Comparison of ENCODE assay signal across 10 mouse cellular contexts in the genomic region with DNA sequence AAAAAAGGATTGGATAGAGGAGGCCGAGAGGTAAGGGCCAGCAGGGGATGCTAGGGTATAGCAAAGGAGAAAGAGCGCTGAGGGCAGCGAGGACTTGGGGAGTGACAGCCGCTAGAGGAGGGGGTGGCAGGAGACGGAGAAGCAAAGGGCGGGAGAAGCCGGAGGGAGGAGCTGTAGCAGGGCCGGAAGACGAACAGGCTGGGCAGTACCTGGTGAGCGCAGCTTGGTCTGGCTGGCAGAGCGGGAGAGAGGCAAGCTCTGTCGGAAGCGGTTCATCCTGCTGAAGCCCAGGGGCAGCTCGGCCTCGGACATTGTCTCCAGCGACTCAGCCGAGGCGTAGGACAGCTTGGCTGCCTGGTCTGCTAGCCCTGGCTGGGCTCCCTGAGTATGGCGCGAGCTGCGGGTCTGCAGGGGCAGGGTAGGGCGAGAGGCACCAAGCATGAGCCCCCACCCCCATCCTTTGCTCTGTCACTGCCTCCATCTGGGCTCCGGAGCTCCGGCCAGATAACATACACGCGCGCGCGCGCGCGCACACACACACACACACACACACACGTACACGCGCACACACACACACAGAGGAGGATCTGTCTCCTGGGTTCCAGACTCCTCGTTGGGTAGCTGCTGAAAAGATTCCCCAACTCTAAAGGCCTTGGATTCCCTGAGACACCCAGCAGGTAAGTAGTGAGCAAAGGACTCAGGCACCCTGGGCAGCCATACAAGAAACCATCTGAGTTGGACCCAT. TPM values are rescaled to one million over a fixed set of nuclear protein-coding genes. Genes with fewer than 3 reads are reported as not detected.
A peak's percentile ranks its signal among the peaks of the same experiment; 100 is the strongest.
DNase-seq lines count a peak whose midpoint lies in the region; ATAC-seq and TF ChIP-seq lines count a peak whose summit lies in the region.
"Had no signal": no experiment of that assay in that cellular context is flagged by ENCODE, and none has a peak within 500 bp of the region (broad histone marks: within the 10 kb centered on the region; RNA-seq: fewer than 3 reads in every experiment).

No protein-coding gene starts in this region.

- H3K9ac ChIP-seq in heart, embryonic 12.5 days = peak overlapping the region; percentile 69
- H3K9ac ChIP-seq in ES-E14 (ENCODE audit: insufficient read depth, low read depth, low read length, poor library complexity, severe bottlenecking) = peak overlapping the region; percentile 34; the same call in 1 of the 2 replicates
- peak overlapping the region; percentile 27; the same call in 1 of the 2 replicates for H3K9ac ChIP-seq in midbrain, embryonic 14.5 days (replicated peaks; ENCODE audit: low read length)

- no peak overlapping the region for H3K27ac ChIP-seq in heart, embryonic 12.5 days (ENCODE audit: poor library complexity, severe bottlenecking)
- H3K27ac ChIP-seq in ES-E14 (ENCODE audit: insufficient read depth, low read depth, low read length, poor library complexity, severe bottlenecking) = no peak overlapping the region
- no peak overlapping the region; the same call in 1 of the 2 replicates for H3K27ac ChIP-seq in midbrain, embryonic 14.5 days (replicated peaks; ENCODE audit: low read depth, low read length)

- no peak; the same call in 1 of the 2 replicates for ATAC-seq in heart, embryonic 12.5 days (ENCODE audit: insufficient number of reproducible peaks, low FRiP score)
- no peak for ATAC-seq in midbrain, embryonic 14.5 days (ENCODE audit: low FRiP score, low TSS enrichment)

- H3K27me3 ChIP-seq in heart, embryonic 12.5 days (replicated peaks) = peaks cover 98% of the 10 kb centered on the region
- H3K27me3 ChIP-seq in midbrain, embryonic 14.5 days (ENCODE audit: control insufficient read depth, insufficient read depth, low read length) = peaks cover 52% of the 10 kb centered on the region

- peak overlapping the region; percentile 90 for H3K4me2 ChIP-seq in heart, embryonic 12.5 days
- peak overlapping the region; percentile 37 for H3K4me2 ChIP-seq in midbrain, embryonic 14.5 days (ENCODE audit: low read length)

- no peaks in the 10 kb centered on the region for H3K36me3 ChIP-seq in heart, embryonic 12.5 days
- no peaks in the 10 kb centered on the region; the same call in 1 of the 2 replicates for H3K36me3 ChIP-seq in ES-E14 (ENCODE audit: control insufficient read depth, insufficient read depth, low read length, poor library complexity, severe bottlenecking)
- peaks cover 37% of the 10 kb centered on the region for H3K36me3 ChIP-seq in midbrain, embryonic 14.5 days (ENCODE audit: control insufficient read depth, insufficient read depth, low read length)

- peak overlapping the region; percentile 52 for H3K4me3 ChIP-seq in heart, embryonic 12.5 days
- H3K4me3 ChIP-seq in ES-E14 (ENCODE audit: insufficient read depth in 1 of 2, low read depth in 1 of 2, low read length in 2 of 2, poor library complexity in 1 of 2, severe bottlenecking in 1 of 2) = peak overlapping the region; percentile 56 to 58; a peak in 3 of 4 replicates
- H3K4me3 ChIP-seq in midbrain, embryonic 14.5 days (replicated peaks; ENCODE audit: low read depth, low read length) = peak overlapping the region; percentile 15; the same call in 1 of the 2 replicates

- under 1% methylated on average over 35 of the region's 36 CpGs for WGBS in heart, embryonic 12.5 days
- 6% methylated on average over 35 of the region's 36 CpGs for WGBS in midbrain, embryonic 14.5 days

- intact Hi-C loops in heart, postnatal 25 days (cut with DNase I) = no loop called here

- H3K9me3 ChIP-seq in heart, embryonic 12.5 days (replicated peaks) = no peaks in the 10 kb centered on the region
- H3K9me3 ChIP-seq in ES-E14 (ENCODE audit: control insufficient read depth, insufficient read depth, low read depth, low read length) = no peaks in the 10 kb centered on the region
- no peaks in the 10 kb centered on the region for H3K9me3 ChIP-seq in midbrain, embryonic 14.5 days (ENCODE audit: control insufficient read depth, low read length)

- H3K4me1 ChIP-seq in heart, embryonic 12.5 days (replicated peaks) = peaks cover 45% of the 10 kb centered on the region
- H3K4me1 ChIP-seq in ES-E14 (ENCODE audit: control insufficient read depth in 2 of 2, insufficient read depth in 2 of 2, low read length in 2 of 2, poor library complexity in 1 of 2) = peaks cover 6 to 29% of the 10 kb centered on the region in 2 experiments
- H3K4me1 ChIP-seq in midbrain, embryonic 14.5 days (ENCODE audit: control insufficient read depth, insufficient read depth, low read length) = peaks cover 23% of the 10 kb centered on the region

- no peak for DNase-seq in heart, postnatal 25 days (ENCODE audit: low spot score)
- no peak for DNase-seq in ES-E14 (ENCODE audit: low read depth, low spot score)
- DNase-seq in embryo, embryonic 11 days = peak; percentile 67
- peak; percentile 51 for DNase-seq in induced T-regulatory cell, adult 2 months (ENCODE audit: low read depth)
- DNase-seq in midbrain, embryonic 14.5 days = peak; percentile 50
- no peak for DNase-seq in left cerebral cortex, adult 11 months (ENCODE audit: low spot score)
- no peak for DNase-seq in ovary, adult 18-20 months (ENCODE audit: low spot score)

- in situ Hi-C loops in ES-E14 (cut with MboI; ENCODE audit: low sequenced_read_pairs in 2 of 2, unreplicated experiment in 2 of 2) = no loop called here

TF ChIP-seq in ES-E14, 5 proteins besides CTCF, POLR2A, EP300 and RAD21:
- TF ChIP-seq CHD2 (IDR thresholded peaks at IDR 0.05; ENCODE audit: low read depth, low read length) (no peak), MAFK (IDR thresholded peaks at IDR 0.05; ENCODE audit: insufficient read depth, low read depth, low read length) (no peak), HCFC1 (IDR thresholded peaks at IDR 0.05; ENCODE audit: borderline replicate concordance, insufficient read depth, low read length) (no peak), ZC3H11A (IDR thresholded peaks at IDR 0.05; ENCODE audit: borderline replicate concordance, low read depth, low read length) (no peak), ZNF384 (IDR thresholded peaks at IDR 0.05; ENCODE audit: low read depth, low read length) (no peak)

RNA-seq across cellular contexts. Expression of a gene that starts 36.9 kb away (rescaled TPM):
- 0.90 and 1.00 TPM in 2 replicates for polyA plus RNA-seq in heart, embryonic 12.5 days (2016; fragmentation: Nextera tagmentation; extraction: Ambion mirVana)
- total RNA-seq in heart, postnatal 25 days (2021) = not detected
- 0.36 and 0.63 TPM in 2 replicates for total RNA-seq in ES-E14 (2012; rRNA removed)
- 0.51 TPM in 1 of 2 replicates, not detected in the other for polyA plus RNA-seq in midbrain, embryonic 14.5 days (2014; fragmentation: Nextera tagmentation; extraction: Ambion mirVana)
- total RNA-seq: liver, adult 2 months; MEL had no signal
- polyA plus RNA-seq: liver, adult 2 months had no signal

RNA-seq across cellular contexts. Expression of a gene that starts 39.0 kb away (rescaled TPM):
- polyA plus RNA-seq in heart, embryonic 12.5 days (2016; fragmentation: Nextera tagmentation; extraction: Ambion mirVana) = 0.09 TPM in 1 of 2 replicates, not detected in the other
- under 1 TPM; 0.20 to 0.47 TPM for total RNA-seq in heart, postnatal 25 days (2021)
- total RNA-seq in ES-E14 (2012; rRNA removed) = 2.4 and 4.1 TPM in 2 replicates
- polyA plus RNA-seq in midbrain, embryonic 14.5 days (2014; fragmentation: Nextera tagmentation; extraction: Ambion mirVana) = 9.6 and 15.1 TPM in 2 replicates

Comparison
In these comparisons a context has a peak if more than half of its experiments do, and no peak if none do; other contexts are left out.
1. DNase-seq: peak in embryo, embryonic 11 days (single experiment), induced T-regulatory cell, adult 2 months (single experiment) and midbrain, embryonic 14.5 days (single experiment); none in heart, postnatal 25 days (single experiment), ES-E14 (single experiment), left cerebral cortex, adult 11 months (single experiment) and ovary, adult 18-20 months (single experiment).
2. Peak in every context shown above with its lines, with median percentiles within 50 percentile points of each other: H3K4me3 ChIP-seq and H3K9ac ChIP-seq.